Comparison of ENCODE assay signal across 14 mouse cellular contexts in genomic region chr15:101163854-101164253, GRCm38 (mm10). TPM values are rescaled to one million over a fixed set of nuclear protein-coding genes. Genes with fewer than 3 reads are reported as not detected.
A peak's percentile ranks its signal among the peaks of the same experiment; 100 is the strongest.
DNase-seq lines count a peak whose midpoint lies in the region; ATAC-seq and TF ChIP-seq lines count a peak whose summit lies in the region.
"Had no signal": no experiment of that assay in that cellular context is flagged by ENCODE, and none has a peak within 500 bp of the region (broad histone marks: within the 10 kb centered on the region; RNA-seq: fewer than 3 reads in every experiment).

No protein-coding gene starts in this region.

- H3K36me3 ChIP-seq in heart, embryonic 12.5 days = no peaks in the 10 kb centered on the region
- H3K36me3 ChIP-seq in midbrain, embryonic 13.5 days = no peaks in the 10 kb centered on the region
- no peaks in the 10 kb centered on the region for H3K36me3 ChIP-seq in midbrain, embryonic 14.5 days (ENCODE audit: control insufficient read depth, insufficient read depth, low read length)
- no peaks in the 10 kb centered on the region for H3K36me3 ChIP-seq in small intestine, adult 2 months (ENCODE audit: control insufficient read depth, insufficient read depth, low read length)

- no peak for TF ChIP-seq CTCF in embryonic fibroblast, embryonic 13.5 days (IDR thresholded peaks at IDR 0.05; ENCODE audit: borderline replicate concordance, insufficient read depth, low read length)
- TF ChIP-seq CTCF in small intestine, adult 2 months (IDR thresholded peaks at IDR 0.05; ENCODE audit: extremely low read depth, insufficient read length, insufficient replicate concordance, low read depth, low read length) = no peak

- H3K9ac ChIP-seq in heart, embryonic 12.5 days = 0 out of 2 replicates have a peak overlapping the region, but pooled peaks have one; percentile 43
- H3K9ac ChIP-seq in midbrain, embryonic 13.5 days (replicated peaks) = peak overlapping the region; percentile 29; the same call in 1 of the 2 replicates
- no peak overlapping the region for H3K9ac ChIP-seq in midbrain, embryonic 14.5 days (replicated peaks; ENCODE audit: low read length)

- H3K27me3 ChIP-seq in heart, embryonic 12.5 days (replicated peaks) = 0 out of 2 replicates have a peak, but pooled peaks cover 5% of the 10 kb centered on the region
- H3K27me3 ChIP-seq in midbrain, embryonic 13.5 days = peaks cover 2% of the 10 kb centered on the region; the same call in 1 of the 2 replicates
- no peaks in the 10 kb centered on the region for H3K27me3 ChIP-seq in midbrain, embryonic 14.5 days (ENCODE audit: control insufficient read depth, insufficient read depth, low read length)
- no peaks in the 10 kb centered on the region for H3K27me3 ChIP-seq in small intestine, adult 2 months (ENCODE audit: control insufficient read depth, insufficient read depth, low read length)

- no peak overlapping the region for H3K27ac ChIP-seq in heart, embryonic 12.5 days (ENCODE audit: poor library complexity, severe bottlenecking)
- H3K27ac ChIP-seq in midbrain, embryonic 13.5 days = peak overlapping the region; percentile 39; the same call in 1 of the 2 replicates
- no peak overlapping the region for H3K27ac ChIP-seq in midbrain, embryonic 14.5 days (replicated peaks; ENCODE audit: low read depth, low read length)
- peak overlapping the region; percentile 60 for H3K27ac ChIP-seq in embryonic fibroblast, embryonic 13.5 days (ENCODE audit: insufficient read depth, low read length)
- peak overlapping the region; percentile 93 for H3K27ac ChIP-seq in small intestine, adult 2 months (ENCODE audit: insufficient read depth, low read depth, low read length)
- H3K27ac ChIP-seq: layer of hippocampus, adult 2 months had no signal

- no peak overlapping the region for H3K4me3 ChIP-seq in heart, embryonic 12.5 days
- no peak overlapping the region for H3K4me3 ChIP-seq in midbrain, embryonic 13.5 days (replicated peaks)
- no peak overlapping the region for H3K4me3 ChIP-seq in midbrain, embryonic 14.5 days (replicated peaks; ENCODE audit: low read depth, low read length)
- H3K4me3 ChIP-seq in embryonic fibroblast, embryonic 13.5 days (ENCODE audit: insufficient read depth, low read length) = no peak overlapping the region
- peak overlapping the region; percentile 31 for H3K4me3 ChIP-seq in small intestine, adult 2 months (ENCODE audit: low read depth, low read length)
- H3K4me3 ChIP-seq: erythroblast, embryonic 14.5 days; layer of hippocampus, adult 2 months had no signal

- no peak for ATAC-seq in heart, embryonic 12.5 days (ENCODE audit: insufficient number of reproducible peaks, low FRiP score)
- no peak for ATAC-seq in midbrain, embryonic 13.5 days
- no peak for ATAC-seq in midbrain, embryonic 14.5 days (ENCODE audit: low FRiP score, low TSS enrichment)
- no peak for ATAC-seq in erythroblast, adult 5-6 weeks (replicated peaks; ENCODE audit: low FRiP score, poor library complexity, severe bottlenecking)

- no peak overlapping the region for H3K4me2 ChIP-seq in heart, embryonic 12.5 days
- H3K4me2 ChIP-seq in midbrain, embryonic 13.5 days (replicated peaks) = no peak overlapping the region
- H3K4me2 ChIP-seq in midbrain, embryonic 14.5 days (ENCODE audit: low read length) = no peak overlapping the region

- no peak for TF ChIP-seq POLR2A in embryonic fibroblast, embryonic 13.5 days (IDR thresholded peaks at IDR 0.05; ENCODE audit: low read depth, low read length)
- TF ChIP-seq POLR2A in small intestine, adult 2 months (IDR thresholded peaks at IDR 0.05; ENCODE audit: low read depth, low read length) = no peak

- H3K4me1 ChIP-seq in heart, embryonic 12.5 days (replicated peaks) = peaks cover 41% of the 10 kb centered on the region
- peaks cover 47% of the 10 kb centered on the region for H3K4me1 ChIP-seq in midbrain, embryonic 13.5 days (replicated peaks)
- peaks cover 41% of the 10 kb centered on the region for H3K4me1 ChIP-seq in midbrain, embryonic 14.5 days (ENCODE audit: control insufficient read depth, insufficient read depth, low read length)
- H3K4me1 ChIP-seq in embryonic fibroblast, embryonic 13.5 days (ENCODE audit: control insufficient read depth, insufficient read depth, low read length) = peaks cover 4% of the 10 kb centered on the region; the same call in 1 of the 2 replicates
- H3K4me1 ChIP-seq in small intestine, adult 2 months (ENCODE audit: control insufficient read depth, insufficient read depth, insufficient read length, low read length) = peaks cover 26% of the 10 kb centered on the region

- DNase-seq in heart, adult 9 months (ENCODE audit: low spot score in 2 of 2) = no peak
- no peak for DNase-seq in midbrain, embryonic 14.5 days
- DNase-seq in frontal cortex, adult 2 months (ENCODE audit: extremely low spot score in 1 of 2, low spot score in 1 of 2) = no peak
- DNase-seq: thymus, adult 18-20 months had no signal

- no peaks in the 10 kb centered on the region for H3K9me3 ChIP-seq in heart, embryonic 12.5 days (replicated peaks)
- no peaks in the 10 kb centered on the region for H3K9me3 ChIP-seq in midbrain, embryonic 13.5 days
- no peaks in the 10 kb centered on the region for H3K9me3 ChIP-seq in midbrain, embryonic 14.5 days (ENCODE audit: control insufficient read depth, low read length)

- WGBS in heart, embryonic 12.5 days = 47% methylated on average over 5 of the region's 5 CpGs
- 67% methylated on average over 5 of the region's 5 CpGs for WGBS in midbrain, embryonic 13.5 days
- WGBS in midbrain, embryonic 14.5 days = 65% methylated on average over 5 of the region's 5 CpGs
- WGBS in small intestine, adult 2 months = 34% methylated on average over 5 of the region's 5 CpGs

RNA-seq across cellular contexts. Expression of gene Acvr1b, which starts 10.0 kb away (rescaled TPM):
- polyA plus RNA-seq in heart, embryonic 12.5 days (2016; fragmentation: Nextera tagmentation; extraction: Ambion mirVana) = 6.8 TPM in 2 replicates
- 18.2 and 19.2 TPM in 2 replicates for polyA plus RNA-seq in midbrain, embryonic 13.5 days (2015; fragmentation: Nextera tagmentation; extraction: Ambion mirVana)
- 30.4 and 39.0 TPM in 2 replicates for polyA plus RNA-seq in midbrain, embryonic 14.5 days (2014; fragmentation: Nextera tagmentation; extraction: Ambion mirVana)
- polyA plus RNA-seq in embryonic fibroblast, embryonic 13.5 days (2011; ENCODE audit: insufficient read length, low read depth, missing spikeins) = 8.8 and 9.7 TPM in 2 replicates
- 21.5 and 46.0 TPM in 2 replicates for polyA plus RNA-seq in small intestine, adult 2 months (2012; rRNA removed)
- total RNA-seq in erythroblast, adult 5-6 weeks (2015; ENCODE audit: low replicate concordance) = 0.38 and 0.84 TPM in 2 replicates
- total RNA-seq in erythroblast, adult 5-6 weeks (2017; ENCODE audit: low replicate concordance) = 2.6 and 2.9 TPM in 2 replicates
- 68.4 and 68.6 TPM in 2 replicates for polyA plus RNA-seq in frontal cortex, adult 2 months (2012; rRNA removed)

RNA-seq across cellular contexts. Expression of gene Acvrl1, which starts 35.5 kb away (rescaled TPM):
- 3.1 and 3.6 TPM in 2 replicates for polyA plus RNA-seq in heart, embryonic 12.5 days (2016; fragmentation: Nextera tagmentation; extraction: Ambion mirVana)
- 5.3 and 5.5 TPM in 2 replicates for polyA plus RNA-seq in midbrain, embryonic 13.5 days (2015; fragmentation: Nextera tagmentation; extraction: Ambion mirVana)
- 3.3 and 4.4 TPM in 2 replicates for polyA plus RNA-seq in midbrain, embryonic 14.5 days (2014; fragmentation: Nextera tagmentation; extraction: Ambion mirVana)
- 11.7 and 13.0 TPM in 2 replicates for polyA plus RNA-seq in embryonic fibroblast, embryonic 13.5 days (2011; ENCODE audit: insufficient read length, low read depth, missing spikeins)
- polyA plus RNA-seq in small intestine, adult 2 months (2012; rRNA removed) = 19.6 and 35.5 TPM in 2 replicates
- total RNA-seq in erythroblast, adult 5-6 weeks (2015; ENCODE audit: low replicate concordance) = 2.3 and 9.4 TPM in 2 replicates
- 2.3 and 3.8 TPM in 2 replicates for total RNA-seq in erythroblast, adult 5-6 weeks (2017; ENCODE audit: low replicate concordance)
- 20.7 and 22.4 TPM in 2 replicates for polyA plus RNA-seq in frontal cortex, adult 2 months (2012; rRNA removed)
- polyA plus RNA-seq: erythroblast, embryonic 14.5 days had no signal

RNA-seq across cellular contexts. Expression of gene Ankrd33, which starts 48.3 kb away (rescaled TPM):
- not detected in 2 replicates for polyA plus RNA-seq in heart, embryonic 12.5 days (2016; fragmentation: Nextera tagmentation; extraction: Ambion mirVana)
- polyA plus RNA-seq in midbrain, embryonic 13.5 days (2015; fragmentation: Nextera tagmentation; extraction: Ambion mirVana) = not detected in 2 replicates
- polyA plus RNA-seq in midbrain, embryonic 14.5 days (2014; fragmentation: Nextera tagmentation; extraction: Ambion mirVana) = not detected in 2 replicates
- not detected in 2 replicates for polyA plus RNA-seq in embryonic fibroblast, embryonic 13.5 days (2011; ENCODE audit: insufficient read length, low read depth, missing spikeins)
- not detected in 2 replicates for polyA plus RNA-seq in small intestine, adult 2 months (2012; rRNA removed)
- total RNA-seq in erythroblast, adult 5-6 weeks (2015; ENCODE audit: low replicate concordance) = not detected in 2 replicates
- total RNA-seq in erythroblast, adult 5-6 weeks (2017; ENCODE audit: low replicate concordance) = not detected in 2 replicates
- polyA plus RNA-seq in frontal cortex, adult 2 months (2012; rRNA removed) = not detected in 2 replicates
- total RNA-seq: CH12.LX; layer of hippocampus, adult 2 months; megakaryocyte, adult 5-6 weeks had no signal
- polyA plus RNA-seq: erythroblast, embryonic 14.5 days; hindbrain, embryonic 11.5 days had no signal

Comparison
In these comparisons a context has a peak if more than half of its experiments do, and no peak if none do; other contexts are left out.
1. H3K27ac ChIP-seq: peak in midbrain, embryonic 13.5 days (single experiment), embryonic fibroblast, embryonic 13.5 days (single experiment) and small intestine, adult 2 months (single experiment); none in heart, embryonic 12.5 days (single experiment) and midbrain, embryonic 14.5 days (single experiment).